Mouse (Mus musculus): ENCODE results near the gene Gm21897. TPM values are rescaled to one million over a fixed set of nuclear protein-coding genes. Genes with fewer than 3 reads are reported as not detected.
A peak's percentile ranks its signal among the peaks of the same experiment; 100 is the strongest.
"Not testable (repeated sequence)": the region's sequence is repeated elsewhere in the genome, so short reads cannot be mapped to it uniquely, and the experiment has no call there.

Gene Gm21897
- total RNA-seq (2022) = not detected

DNA sequence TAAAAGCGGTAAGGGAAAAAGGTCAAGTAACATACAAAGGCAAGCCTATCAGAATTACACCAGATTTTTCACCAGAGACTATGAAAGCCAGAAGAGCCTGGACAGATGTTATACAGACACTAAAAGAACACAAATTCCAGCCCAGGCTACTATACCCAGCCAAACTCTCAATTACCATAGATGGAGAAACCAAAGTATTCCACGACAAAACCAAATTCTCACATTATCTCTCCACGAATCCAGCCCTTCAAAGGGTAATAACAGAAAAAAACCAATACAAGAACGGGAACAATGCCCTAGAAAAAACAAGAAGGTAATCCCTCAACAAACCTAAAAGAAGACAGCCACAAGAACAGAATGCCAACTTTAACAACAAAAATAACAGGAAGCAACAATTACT lies at the start of gene Gm21897:
TSS of gene Gm21897 (plus strand) at position 301 of the 400 bp plus-strand sequence.
- not testable (repeated sequence) for DNase-seq

DNA sequence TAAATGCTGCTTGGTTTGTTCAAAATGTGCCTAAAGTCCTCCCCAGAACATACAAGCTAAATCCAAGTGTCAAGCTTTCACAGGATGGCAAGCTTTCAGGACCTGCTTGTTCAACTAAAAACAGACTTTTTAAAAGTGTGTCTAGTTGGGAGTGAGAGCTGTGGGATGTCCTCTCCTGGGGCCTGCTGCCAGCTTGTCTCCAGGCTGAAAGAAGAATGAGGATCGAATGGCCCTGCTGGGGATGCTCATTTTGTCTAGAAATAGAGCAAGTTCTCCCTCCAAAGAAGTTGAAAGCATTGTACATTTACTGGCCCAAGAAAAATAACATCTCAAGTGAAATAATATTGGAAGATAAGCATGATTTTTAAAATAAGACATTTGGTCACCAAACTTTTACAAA lies 45.0 kb upstream of the Gm21897 start:
- no peak for DNase-seq

DNA sequence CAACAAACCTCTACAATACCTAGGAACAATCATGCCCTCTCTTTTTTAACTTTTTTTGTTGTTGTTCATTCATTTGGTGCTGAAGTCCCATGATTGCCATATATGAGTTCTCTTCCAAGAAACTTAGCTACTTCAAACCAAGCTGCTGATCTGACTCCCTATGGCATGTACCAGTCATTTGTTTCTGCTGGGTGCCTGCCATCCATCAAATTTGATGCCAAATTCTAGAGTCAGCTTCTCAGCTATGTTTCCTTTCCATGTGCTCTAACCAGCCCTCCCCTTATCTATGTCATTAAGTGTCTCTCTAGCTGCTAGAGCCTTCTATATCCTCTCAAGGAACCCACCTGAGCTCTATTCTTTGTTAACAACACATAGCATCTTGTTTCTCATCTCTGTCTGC lies 39.8 kb upstream of the Gm21897 start:
- DNase-seq = no peak

DNA sequence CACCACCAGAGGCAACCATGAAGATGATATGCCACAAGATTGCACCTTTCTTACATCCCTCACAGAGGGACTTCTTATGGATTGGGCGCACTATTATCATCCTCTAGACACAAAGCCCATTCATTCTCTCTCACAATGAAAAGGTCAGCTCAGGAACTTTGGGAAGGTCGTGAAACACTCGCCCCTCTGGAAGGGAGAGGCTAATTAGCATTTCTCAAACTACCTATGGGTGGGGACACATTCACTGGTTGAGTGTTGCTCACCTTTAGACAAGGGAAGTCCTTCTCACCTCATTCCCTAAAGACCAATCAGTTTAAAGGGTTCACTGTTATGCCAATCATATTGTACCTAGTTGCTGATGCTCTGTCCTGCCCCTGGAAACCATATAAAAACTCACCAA lies 24.2 kb upstream of the Gm21897 start:
- no peak for DNase-seq

DNA sequence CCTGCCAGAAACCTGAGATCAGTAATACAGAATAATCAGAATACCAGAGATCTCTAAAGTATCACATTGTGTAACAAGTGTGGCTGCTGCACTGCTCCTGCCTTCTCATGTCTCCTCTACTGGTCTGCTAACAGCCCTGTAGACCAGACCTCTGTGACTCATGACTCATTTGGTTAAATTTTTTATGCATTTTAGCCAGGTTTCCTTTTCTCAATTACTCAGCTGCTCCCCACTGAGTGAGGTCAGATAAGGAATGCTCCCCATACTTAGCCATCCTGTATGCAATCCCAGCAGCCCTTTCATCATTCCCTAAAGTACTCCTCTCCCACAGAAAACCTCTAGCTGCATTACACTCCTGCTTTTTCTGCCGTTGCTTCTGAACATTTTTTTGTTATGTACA lies 23.0 kb upstream of the Gm21897 start:
- DNase-seq = no peak

DNA sequence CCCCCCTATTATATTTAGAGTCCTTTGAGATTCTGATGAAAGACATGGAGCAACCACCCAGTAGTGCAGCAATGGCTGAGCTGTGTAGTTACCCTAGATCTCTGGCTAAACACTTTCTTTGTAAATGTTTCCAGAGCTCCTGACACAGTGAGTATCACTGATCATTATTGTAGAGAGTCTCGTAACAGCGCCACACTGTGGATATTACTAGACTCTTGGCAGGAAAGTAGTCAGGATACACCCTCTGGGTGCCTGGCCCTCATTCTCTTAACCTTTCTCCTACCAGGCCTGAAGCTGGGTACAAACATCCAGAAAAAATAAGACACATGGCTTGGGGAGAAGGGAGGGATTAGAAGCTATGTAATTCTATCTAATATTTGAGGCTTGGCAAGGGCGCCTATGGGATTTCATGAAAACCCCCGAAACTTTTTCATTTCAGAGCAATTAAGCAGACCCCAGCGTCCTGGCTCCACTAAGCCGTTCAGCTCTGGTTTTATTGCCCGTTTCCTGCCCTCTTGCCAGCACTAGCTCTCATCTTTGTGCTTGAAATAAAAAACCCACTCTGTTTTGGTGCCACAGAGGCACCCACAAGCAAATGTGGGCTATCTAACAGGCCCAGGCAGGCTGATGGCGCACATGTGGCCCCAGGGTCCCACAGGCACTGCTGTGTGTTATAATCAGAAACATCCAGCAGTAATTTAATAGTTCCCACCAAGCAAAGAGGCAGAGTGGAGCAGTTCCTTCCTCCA lies 22.2 kb upstream of the Gm21897 start:
- peak; percentile 6 for DNase-seq

DNA sequence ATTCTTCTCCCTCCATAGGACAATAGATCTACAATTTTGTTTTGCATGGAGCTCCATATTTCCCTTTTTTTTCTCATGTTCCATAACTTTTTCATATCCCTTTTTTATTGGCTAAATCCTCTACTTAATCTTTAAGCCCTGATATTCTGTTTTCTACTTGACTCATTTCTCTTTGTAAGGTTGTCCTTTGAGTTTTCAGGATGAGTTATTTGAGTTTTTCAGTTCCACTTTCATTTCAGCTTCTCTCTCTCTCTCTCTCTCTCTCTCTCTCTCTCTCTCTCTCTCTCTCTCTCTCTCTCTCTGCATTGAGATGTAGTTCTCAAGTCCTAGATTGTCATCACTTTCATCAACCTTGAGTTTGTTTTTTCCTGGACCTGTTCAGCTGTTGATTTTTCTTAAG lies 17.3 kb downstream of the Gm21897 start:
- no peak for DNase-seq

DNA sequence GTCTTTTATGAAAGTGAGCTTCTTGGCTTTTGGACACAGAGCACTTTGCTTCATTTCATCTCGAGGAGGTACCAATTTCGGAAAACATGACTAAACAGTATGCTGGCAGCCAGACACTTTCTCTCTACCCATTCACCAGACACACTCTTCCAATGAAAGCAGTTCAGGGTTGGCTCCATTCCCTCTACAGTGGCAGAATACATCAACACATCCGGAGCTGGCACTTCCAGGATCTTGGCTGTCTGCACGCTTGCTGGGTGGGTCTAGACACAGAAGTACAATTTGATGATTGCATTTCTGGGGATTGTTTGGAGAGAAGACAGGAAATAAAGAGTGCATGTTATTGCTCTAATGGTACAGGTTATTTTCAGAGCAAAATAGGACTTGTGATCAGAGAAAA lies 21.8 kb downstream of the Gm21897 start:
- no peak for DNase-seq

DNA sequence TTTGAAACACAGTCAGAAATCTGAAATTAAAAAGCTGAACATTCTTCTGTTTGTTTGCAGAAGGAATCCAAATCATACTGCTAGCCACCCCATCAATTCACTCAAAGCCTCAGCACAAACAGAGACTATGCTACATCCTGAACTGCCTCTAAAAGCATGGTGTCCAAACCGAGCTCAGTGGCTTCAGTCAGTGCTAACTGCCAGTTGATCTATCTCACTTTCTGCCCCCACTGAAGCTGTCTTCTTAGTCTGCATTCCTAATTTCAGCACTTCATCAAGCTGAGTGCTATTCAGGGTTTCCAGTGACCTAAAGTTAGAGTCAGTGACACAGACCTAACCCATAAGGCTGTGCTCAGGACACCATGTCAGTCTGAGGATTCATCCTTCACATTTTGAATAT lies 28.8 kb downstream of the Gm21897 start:
- no peak for DNase-seq

DNA sequence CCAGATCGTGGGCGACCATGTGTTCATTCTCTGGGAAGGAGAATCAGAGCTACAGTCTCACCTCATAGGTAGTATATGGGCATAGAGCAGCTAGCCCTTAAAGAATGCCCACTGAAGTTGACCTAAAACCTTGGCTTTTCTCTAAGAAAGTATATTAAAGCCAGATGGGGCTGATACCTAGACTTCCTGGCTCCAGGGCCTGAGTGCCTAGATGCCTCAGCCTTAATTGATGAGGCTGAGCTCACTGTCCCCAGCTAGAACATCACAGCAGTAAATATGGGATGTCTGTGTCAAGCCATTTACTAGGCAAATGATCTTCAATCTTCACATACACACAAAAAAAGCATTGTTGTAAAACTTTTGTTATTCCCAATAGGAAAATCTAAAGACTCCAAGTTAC lies 32.1 kb downstream of the Gm21897 start:
- DNase-seq = no peak

DNA sequence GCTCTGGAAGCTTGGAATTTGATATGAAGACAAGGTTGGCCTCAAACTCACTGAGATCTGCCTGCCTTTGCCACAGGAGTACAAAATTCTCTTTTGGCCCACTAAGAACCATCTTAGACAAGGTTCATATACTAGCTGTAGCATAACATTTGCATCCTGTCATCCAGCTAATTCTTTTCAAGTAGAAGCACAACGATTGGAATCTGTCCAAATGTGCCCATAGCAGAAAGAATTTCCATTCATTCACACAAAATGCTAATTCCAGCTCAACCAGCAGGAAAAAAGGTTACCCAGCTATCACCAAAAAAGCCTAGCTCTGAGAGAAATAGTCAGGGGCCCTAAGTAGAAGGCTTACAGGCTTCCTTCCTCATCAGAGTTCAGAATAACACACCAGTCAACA lies 34.0 kb downstream of the Gm21897 start:
- no peak for DNase-seq

DNA sequence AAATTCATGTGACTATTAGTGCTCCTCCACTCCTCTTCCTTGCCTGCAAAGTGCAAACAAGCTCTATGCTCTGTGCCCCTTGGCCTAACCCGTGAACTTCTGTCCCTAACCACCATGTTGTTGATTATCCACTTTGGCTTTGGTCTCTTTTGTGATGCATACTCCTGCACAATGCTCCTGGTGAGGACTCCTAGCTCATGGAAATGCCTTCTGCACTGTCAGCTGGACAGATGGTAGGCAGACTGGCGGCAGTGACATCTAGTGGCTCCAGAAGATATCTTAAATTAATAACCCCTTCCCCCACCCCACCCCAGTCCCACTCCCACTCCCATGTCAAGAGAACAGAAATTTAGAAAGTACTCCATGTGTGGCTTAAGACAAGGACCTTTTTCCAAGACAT lies 35.1 kb downstream of the Gm21897 start:
- no peak for DNase-seq

DNA sequence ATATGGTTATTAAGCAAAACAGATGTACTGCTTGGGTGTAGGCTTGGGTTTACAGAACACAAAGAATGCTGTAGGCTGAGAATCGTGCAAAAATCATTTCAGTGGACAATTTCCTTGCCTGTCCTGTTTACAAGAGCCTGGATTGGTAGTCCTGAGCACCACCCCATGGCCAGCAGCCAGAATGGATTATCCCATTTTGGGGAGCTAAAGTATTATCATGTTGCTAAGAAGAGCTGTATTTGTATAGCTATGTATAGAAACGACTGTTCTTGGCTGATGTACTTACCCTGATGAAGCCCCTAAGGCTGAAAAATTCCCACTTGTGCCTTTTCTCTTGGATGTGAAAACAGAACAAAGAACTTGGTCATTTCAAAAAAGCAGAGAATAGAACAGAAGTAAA lies 37.6 kb downstream of the Gm21897 start:
- DNase-seq = no peak

DNA sequence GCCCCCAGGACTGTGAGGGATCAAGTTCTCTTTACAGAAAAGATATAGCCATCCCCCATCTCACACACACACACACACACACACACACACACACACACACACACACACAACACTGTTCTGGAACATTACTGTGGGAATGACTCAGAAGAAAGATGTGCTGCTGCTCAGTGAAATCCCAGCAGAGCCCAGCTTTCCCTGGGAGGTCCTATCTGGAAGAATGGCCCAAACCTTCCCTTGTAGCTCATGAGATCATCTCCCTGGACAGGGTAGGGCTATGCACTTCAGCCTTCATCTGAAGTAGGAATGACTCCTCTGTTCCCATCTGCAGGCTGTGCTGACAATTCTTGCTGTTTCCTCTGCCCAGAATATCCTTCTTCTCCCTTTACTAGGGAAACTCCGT lies 38.1 kb downstream of the Gm21897 start:
- no peak for DNase-seq

DNA sequence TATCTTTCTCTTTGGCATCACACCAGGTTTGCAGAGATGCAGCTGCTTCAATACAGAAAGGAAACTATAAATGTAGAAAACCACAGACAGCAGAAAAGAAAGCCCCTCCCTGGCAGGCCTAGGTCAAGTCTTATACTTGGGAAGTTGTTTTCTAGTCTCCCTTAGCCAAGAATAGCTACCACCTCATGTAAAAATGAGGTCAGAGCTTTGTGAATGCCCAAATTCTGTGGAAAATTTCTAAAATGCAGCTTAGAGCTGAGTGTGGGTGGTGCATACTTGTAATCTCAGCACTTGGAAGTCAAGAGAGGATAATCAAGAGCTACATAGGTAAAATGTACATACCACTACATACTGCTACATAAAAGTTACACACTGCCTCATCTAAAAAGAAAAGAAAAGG lies 40.5 kb downstream of the Gm21897 start:
- no peak for DNase-seq

DNA sequence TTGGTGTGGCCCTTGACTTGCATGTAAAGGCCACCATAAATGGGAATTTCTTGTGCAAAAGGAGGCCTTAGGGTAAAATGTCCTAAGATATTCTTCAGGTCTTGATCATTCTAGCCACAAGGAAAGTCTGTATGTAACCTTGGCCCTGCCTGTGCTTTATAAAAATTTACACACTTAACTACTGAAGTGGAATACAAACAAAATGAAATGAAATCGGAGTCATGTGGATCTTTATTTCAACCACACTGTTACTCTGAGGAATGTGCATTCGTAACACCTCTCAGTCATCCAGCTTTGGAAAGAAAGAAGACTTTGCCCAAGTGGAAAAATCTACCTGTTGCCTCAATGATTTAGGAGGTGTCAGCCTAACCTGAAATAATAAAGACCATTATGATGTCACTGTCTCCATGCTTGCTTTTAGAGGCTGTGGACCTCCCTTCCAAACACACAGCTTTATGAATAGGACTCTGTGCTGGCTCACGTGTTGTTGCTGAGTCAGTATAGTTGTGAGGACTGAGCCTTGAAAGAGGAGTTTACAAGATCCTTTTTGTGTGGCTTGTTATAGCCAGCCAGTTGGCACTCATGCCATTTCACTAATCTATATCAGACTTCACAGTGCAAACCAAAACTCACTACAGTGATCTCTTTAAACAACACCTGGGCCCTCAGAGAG lies 42.0 kb downstream of the Gm21897 start:
- no peak for DNase-seq

DNA sequence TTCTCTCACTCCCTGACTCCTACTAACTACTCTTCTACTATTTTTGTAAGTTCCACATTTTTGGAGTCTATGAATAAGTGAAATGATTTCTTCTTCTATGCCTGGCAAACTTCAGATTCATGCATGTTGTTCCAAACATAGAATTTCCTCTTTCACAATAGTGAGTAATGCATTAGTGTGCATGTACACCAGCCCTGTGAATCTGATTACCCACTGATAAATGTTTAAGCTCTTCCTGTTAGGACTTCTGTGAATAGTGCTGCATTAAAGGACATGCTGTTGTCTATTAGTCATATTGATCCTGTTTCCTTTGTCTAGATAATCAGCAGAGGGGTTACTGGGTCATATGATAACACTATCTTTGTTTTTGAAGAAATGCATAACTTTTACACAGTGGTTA lies 43.6 kb downstream of the Gm21897 start:
- no peak for DNase-seq

Measured in adrenal gland, adult 8-10 months (tissue).